Mouse (Mus musculus) left cerebral cortex, adult 8-10 months (tissue): ENCODE data around the gene Cdh23. TPM values are rescaled to one million over a fixed set of nuclear protein-coding genes. Genes with fewer than 3 reads are reported as not detected.
A peak's percentile ranks its signal among the peaks of the same experiment; 100 is the strongest.

Experiments
- DNase-seq, 2 experiments: peaks; one replicate each; pipeline ENCODE4 v3.0.0; 2022; ENCODE audit warnings: low spot score in 2 of 2
- total RNA-seq, 4 experiments: library from RNA; stranded (reverse); gene quantifications; 2 replicates each; pipeline ENCODE4 v1.2.4; 2022

The Cdh23 gene
- total RNA-seq, 4 experiments from 2014 or later, result 2.0 to 5.3 (median 4.2) TPM

DNA sequence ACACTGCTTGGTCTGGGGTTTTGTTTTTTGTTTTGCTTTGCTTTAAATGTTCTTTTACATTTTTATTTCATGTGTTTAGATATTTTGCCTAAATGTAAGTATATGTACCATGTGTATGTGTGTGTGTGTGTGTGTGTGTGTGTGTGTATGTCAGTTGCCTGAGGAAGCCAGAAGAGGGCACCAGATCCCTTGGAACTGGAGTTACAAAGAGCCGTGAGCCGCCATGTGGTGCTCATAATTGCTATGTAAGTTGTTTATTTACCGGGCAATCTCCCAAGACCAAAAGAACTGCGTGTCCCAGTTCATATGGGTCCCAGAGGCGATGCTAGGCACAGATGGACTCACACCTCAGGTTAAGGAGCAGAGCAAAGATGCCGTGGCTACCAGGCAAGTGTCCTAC, 214.9 kb downstream of the Cdh23 start:
- no peak for DNase-seq

DNA sequence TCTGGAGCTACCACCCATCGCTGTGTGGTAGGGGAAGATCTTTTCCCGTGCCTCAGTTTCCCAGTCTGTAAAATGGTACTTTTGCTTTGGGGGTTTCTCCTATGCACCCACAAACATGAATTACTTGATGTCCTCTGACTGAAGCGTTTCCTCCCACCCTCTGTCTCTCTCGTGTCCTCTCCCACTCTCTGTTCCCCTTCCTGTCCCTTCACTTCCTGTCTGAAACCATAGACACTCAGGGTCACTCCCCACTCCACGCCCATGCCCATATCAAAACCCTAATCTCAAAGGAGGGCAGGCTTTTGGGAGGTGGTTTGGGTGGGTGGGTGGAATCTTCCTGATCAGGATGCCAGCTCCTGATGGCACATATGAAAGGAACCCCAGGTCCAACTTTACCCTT, 221.7 kb downstream of the Cdh23 start:
- no peak for DNase-seq

DNA sequence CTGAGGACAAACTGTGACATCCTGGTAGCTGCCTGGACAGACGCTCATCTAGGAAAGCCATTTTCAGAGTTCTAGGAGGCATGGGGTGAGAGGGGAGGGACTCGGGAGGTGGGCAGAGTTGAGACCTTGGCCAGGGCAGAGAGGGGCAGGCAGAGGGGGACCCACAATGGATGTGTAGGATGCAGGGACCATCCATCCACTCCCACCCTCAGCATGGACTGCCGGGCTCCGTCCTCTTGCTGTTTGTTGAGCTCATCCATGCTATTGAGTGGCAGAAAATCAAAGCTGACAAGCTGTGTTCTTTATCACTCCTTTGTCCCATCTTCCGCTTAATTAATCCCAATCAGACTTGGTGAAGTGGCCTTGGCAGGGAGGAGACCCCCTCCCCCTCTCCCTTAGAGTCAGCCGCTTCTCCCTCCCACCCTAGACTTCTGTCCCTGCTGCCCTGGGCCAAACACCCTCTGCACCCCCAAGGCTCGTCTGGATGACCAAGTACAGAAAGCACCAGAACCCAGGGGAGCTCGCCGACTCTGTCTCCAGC, 222.4 kb downstream of the Cdh23 start:
- DNase-seq, result no peak

DNA sequence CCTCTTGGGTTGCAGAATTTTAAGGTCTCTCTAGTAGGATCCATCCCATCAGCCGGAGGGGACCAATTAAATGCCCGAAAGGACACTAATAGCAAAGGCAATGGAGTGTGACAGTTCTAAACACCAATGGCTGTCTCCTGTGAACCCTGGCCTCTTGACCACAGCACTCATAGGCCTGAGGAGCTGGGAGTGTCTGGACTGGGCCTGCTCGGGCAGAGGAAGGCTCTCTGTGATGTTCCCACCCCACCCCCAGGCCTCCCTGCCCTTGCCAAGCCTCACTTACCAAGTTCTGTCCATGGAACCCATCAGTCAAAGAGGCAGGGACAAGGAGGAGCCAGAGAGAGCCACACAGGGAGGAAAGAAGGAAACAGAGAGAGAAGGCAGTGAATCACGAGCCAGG, 228.5 kb downstream of the Cdh23 start:
- DNase-seq, result no peak

DNA sequence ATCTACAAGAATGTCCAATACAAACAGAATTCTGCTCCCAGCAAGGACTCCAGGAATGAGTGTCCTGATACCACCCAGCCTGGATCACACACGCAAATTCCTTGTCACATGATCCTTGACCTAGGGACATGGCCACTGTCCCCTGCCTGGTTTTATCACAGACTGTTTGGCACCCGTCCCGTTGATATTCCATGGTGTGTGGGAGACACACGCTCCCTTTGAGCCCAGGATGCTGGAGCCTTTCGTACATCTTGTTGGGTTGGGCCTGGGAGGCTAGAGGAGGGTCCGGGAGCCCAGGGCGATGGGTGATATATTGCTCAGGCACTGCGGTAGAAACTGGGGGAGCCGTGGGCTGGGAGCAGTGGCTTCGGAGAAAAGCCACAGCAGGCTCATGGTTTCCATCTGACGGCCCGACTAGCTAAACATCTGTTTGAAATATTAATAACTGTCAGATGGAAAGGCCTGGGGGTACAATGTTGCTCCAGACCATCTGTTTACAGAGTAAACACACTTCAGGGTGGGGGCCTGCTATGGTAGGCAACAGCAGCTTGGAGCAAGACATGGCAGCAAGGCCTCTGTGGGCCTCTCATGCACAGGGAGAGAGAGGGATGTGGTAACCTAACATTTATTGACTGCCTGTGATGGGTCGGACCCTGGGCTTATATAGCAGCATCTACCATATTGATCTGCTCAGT, 232.2 kb downstream of the Cdh23 start:
- no peak for DNase-seq

DNA sequence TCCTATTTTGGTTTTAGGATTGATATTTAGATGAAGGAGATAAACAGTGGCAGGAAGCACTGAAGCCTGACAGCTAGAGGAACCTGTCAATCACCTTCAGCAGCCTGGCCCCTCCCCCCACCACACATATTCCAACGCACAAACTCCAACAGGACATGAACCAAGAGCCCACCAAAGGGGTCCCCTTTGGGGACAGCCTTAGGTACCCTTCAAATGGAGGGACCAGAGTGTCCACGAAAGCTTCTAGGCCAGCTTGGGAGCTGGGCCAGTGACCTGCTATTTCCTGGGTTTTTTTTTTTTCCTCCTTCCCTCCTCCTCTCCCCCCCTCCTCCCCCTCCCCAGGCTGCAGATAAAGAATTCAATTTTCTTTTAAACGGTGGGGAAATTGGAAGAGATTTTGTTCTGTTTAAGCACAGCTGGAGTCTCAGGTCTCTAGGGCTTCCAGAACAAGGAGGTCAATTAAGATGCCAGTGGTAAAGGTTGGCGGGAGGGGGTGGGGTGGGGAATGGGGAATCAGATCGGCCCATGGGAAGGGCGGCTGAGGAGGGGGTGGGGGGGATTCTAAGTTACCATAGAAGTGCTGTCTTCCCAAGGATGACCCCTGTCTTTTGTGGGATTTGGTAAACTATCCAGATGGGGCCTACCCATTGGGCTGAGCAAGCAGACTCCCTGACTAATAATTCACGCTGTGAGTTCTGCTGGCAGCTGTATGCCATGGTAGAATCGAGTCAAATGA, 239.5 kb downstream of the Cdh23 start:
- no peak for DNase-seq

DNA sequence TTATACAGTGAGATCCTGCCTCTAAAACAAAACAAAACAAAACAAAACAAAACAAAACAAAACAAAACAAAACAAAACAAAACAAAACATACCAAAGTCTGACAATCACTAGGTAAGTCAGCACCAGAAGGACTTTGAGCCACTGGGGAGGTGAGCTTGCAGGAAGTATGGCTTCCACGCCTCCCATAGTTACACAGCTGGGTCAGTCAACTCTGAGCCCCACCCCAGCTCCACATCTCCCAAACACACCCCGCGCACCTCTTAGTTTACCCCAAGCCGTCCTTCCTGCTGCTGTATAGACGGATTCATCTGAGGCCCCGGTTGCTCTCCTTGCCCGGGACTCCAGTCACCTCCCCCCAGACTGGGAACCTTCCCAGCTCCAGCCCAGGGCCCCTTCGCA, 241.1 kb downstream of the Cdh23 start:
- no peak for DNase-seq

DNA sequence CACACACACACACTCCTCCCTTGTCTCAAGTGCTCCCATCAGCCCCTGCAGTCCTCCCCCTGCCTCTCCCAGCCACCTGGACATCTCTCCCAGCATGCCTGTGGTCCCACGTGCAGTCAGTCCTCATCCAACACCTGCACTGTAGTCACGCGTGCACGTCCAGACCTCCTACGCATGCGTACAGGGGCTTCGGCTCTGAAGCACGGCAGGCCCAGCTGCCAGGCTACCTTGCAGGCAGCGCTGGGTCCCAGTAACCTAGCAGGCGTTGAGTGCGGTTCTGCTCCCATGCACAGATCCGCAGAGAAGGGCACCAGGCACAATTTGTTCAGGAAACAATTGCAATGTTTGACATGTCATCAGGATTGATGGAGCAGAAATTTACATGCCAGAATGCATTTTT, 249.1 kb downstream of the Cdh23 start:
- DNase-seq, result no peak

DNA sequence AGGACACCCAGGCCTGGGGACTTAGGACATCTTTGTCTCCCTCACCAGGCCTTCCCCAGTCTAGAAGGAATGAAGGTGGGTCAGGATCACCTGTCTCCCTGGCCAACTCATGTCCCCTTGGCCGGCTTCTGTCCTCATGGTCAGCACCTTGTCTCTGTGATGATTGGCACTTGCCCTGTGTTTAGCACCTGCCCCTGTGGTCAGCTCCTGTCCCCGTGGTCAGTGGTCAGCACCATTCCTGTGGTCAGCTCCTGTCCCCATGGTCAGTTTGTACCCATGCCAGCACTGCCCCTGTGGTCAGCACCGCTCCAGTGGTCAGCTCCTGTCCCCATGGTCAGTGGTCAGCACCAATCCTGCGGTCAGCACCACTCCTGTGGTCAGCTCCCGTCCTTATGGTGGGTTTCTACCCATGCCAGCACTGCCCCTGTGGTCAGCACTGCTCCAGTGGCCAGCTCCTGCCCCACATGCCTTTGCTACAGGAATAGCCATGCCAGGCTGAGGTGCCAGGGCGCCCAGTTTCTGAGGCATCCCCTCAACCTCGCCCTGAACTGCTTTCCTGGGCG, 251.2 kb downstream of the Cdh23 start:
- no peak for DNase-seq

DNA sequence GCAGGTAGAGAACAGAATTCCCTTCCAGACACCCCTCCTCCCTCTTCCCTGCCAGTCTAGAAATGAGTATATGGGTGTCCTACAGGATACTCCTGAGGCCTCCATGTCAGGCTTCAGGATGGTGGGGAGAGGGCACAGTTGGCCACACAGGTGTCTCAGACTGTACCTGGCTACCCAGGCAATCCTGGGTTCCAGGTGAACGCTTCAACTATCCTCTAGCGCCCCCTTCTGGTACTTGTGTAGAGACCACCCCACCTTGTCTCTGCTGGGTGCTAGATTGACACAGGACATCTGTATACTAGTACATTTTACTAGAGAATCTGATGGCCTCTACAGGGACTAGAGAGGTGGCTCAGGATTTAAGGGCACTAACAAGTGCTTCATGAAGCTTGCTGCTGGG, 253.2 kb downstream of the Cdh23 start:
- DNase-seq, result no peak

DNA sequence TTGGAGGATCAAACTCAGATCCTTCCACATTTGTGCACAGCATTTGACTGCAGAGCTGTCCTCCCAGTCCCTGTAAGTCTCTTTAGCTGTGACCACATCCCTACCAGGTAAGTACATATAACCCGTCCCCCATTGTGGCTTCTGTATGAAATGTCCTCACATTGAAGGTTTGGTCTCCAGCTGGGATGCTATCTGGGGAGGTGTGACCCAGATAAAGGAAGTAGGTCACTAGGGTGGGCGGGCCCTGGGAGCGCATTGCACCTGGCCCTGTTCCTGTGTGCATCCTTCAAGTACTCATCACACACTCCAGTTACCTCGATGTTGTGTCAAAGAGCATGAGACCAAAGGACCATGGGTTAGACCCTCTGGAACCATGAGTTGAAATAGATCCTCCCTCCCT, 254.0 kb downstream of the Cdh23 start:
- DNase-seq, result no peak

DNA sequence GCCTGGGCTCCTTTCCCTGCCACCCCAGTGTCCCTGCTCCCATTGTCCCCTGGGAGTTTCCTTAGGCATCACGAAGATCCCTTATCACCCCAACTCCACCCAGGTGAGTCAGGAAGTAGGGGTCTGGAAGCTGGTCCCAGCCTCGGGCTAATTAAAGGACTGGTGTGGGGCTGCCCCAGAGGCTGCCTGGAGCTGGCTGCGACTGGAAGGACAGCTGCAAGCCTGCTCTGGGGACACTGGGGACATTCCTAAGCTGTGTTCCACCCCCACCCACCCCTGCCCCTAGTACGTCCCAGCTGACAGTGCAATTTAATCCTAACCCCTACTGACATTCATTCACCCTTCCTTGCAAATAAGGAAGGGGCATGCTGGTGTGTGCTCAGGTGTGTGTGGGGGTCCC, 263.6 kb downstream of the Cdh23 start:
- no peak for DNase-seq

DNA sequence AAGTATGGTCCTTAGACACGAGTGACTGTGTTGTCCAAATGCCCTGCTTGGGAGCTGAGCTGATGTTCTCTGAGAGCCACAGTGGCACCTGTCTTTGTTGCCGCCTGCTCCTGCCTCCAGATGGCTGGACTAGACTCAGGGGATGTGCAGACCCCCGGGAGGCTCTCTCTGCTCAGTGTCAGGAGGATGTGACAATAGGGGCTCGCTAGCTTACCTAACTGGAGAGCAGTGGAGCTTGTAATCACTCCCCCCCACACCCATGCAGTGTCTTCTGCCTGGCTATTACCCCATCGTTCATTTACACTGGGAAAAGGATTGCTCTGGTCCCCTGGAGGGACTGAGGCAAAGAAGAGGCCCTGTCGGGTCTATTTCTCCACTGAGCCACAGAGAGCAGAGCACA, 265.7 kb downstream of the Cdh23 start:
- no peak for DNase-seq

DNA sequence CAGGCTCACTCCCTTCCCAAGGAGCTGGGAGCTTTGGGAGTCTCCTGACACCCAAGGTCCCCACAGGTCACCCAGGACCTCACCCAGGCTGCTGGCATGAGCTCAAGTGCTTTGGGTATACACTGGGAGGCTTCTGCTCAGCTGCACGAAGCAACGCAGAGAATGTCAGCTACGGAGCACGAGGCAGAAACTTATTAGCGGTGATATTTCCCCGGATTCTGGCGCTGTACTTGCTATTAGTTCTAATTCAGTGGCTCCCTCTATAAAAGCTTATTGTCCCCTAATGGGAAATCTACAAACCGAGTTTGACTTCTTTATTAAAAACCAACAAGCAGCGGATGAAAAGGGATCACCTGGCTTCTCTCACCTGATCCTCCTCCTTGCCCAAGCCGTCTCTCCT, 266.3 kb downstream of the Cdh23 start:
- no peak for DNase-seq

DNA sequence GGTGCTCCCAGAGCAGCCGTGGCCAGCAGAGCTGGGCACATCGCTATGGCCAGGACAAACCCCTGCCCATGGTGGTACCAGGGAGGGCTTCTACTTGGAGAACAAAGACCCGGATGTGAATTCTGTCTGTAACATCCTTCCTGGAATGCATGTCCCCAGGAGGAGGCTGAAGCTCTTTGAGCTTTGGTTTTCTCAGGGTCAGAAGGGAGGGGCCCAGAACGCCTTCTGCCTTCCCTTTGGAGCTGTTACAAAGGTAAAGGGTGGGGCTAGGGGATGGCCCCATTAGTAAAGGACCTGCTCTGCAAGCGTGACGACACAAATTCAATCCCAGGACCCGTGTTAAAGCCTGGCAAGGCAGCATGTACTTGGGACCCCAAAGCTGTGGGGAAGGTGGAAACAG, 273.5 kb downstream of the Cdh23 start:
- DNase-seq, result no peak

DNA sequence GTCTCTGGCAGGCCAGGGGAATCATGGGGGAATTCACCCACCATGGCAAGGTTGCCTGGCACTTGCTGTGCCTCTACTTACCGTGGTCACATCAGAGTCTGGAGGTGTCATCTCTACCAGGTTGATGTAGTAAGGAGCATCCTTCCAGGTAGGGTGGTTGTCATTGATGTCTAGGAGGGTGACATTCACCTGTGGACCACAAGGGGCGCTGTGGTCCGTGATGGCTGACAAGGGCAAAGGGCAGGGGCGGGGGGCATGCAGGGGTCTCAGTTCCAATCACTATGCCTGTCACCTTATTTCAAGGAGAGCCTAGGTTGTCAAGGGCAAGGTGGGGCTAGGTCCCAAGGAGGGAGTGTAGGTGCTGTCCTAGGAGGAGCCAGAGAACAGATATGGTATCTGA, 276.7 kb downstream of the Cdh23 start:
- no peak for DNase-seq

DNA sequence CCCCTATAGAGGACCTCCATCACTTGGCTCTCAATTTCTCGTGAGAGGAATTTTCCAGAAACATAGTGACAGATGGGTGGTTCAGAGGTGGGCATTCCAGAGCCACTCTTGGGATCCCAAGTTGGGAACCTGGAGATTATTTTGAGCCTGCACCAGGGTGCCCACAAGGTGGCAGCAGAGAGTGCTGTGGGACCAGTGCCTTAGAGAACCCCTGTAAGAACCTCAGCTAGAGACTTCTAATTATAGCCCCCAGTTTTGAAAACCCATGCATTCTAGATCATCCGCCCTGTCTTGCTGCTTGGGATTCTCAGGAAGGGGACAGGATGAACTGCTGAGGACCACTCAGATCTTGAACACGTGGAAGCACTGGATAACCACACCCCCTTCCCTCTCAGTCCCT, 278.2 kb downstream of the Cdh23 start:
- peak; percentile 21 to 60 for DNase-seq

DNA sequence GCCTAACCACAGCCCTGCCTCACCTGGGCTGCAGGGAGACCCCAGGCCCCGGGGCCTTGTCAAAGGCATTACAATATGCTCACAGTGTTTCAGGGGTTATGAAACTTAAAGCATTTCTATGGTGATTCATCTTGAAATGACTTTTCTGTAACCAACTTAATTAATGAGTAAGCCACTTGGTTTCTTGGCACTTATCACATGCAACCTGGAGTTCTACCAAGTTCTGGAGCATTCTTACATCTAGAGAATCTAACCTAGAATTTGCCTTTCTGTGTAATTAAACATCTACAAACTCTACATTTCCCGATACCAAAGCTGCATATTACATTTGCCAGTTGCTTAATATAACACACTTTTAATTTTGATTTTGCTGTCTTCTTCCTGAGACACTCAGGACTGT, 279.2 kb downstream of the Cdh23 start:
- no peak for DNase-seq

DNA sequence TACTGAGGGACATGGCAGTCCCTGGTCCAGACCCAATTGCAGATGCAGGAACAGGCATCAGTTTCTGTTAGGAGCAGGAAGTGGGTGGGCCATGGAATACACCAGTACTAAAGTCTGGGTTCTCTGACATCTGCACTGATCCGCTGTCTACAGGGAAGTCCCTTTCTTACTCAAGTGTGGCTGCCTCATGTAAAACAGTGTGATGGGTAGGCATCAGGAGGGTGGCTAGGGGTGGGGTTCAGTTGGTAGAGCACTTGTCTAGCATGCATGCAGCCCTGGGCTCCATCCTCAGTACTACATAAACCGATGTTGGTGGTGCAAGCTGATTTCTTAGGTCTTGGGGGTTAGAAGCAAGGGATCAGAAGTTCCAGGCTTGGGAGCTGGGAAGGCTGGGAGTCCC, 282.5 kb downstream of the Cdh23 start:
- no peak for DNase-seq

DNA sequence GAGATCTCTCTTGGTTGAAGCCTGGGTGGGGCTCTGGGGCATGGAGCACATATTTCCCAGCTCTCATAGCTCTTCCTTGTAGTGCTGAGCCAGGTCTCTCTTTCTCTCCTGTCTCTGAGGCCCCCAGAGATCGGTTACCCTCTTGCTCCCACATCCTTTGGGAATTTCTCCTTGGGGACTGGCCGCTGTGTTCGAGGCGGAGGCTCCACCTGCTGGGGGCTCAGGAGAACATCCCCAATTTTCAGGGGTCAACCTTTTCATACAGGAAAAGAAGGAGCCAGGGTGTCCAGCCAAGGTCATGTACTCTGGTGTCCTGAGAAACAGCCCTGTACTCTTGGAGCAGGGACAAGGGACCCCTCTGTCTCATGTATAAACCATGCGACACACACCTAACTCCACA, 284.5 kb downstream of the Cdh23 start:
- DNase-seq, result no peak

DNA sequence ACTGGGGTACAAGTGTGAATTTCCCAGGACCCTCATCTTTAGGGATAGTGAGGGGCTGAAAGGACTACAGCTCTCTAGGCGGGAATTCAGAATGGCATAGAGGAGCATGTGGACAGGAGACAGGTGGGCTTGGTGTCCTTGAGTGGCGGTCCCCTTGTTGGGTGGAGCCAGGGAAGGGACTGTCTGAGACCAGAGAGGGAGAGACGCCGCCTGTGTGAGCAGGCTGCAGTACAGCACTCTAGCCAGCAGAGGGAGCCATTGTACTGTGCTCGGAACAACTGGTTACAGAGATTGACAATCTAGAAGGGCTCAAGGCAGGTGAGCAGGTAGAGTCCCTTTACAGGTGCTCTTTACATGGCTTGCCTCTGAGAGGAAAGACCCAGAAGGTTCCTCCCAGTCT, 288.5 kb downstream of the Cdh23 start:
- DNase-seq, result peak in 1 of 2 experiments; percentile 43

DNA sequence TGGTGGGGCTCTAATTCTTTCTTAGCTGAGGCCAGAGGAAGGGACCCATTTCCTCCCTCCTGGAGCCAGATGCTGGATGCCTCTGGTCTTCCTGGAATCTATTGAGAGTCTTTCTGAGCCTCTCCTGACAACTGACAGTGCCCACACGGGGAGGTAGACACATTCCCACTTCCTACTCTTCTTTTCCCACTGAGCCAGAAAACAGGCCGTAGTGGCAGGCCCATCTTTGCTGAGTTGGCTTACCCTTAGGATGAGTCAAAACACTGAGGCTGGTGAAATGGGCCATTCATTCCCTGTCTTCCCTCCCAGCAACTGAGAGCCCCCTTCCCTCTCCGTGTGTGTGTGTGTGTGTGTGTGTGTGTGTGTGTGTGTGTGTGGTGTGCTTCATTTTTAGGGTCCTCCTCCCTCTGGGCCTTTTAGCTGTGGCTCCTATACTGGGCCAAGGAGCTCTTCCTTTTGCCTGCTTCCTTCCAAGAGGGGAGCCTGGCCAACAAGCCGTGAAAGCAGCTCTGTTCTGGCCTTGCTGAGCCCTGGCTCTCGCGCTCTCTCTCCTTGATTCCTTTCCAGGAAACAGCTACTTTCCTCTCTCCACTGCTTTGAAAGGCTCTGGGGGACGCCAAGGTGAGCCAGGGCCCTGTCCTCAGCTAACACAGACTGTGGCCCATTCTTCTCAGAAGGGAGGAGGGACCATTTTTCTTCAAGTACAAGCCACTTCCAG, 290.7 kb downstream of the Cdh23 start:
- peak in 1 of 2 experiments; percentile 68 for DNase-seq
